ENCODE assay signal across 14 mouse cellular contexts in the genomic region with DNA sequence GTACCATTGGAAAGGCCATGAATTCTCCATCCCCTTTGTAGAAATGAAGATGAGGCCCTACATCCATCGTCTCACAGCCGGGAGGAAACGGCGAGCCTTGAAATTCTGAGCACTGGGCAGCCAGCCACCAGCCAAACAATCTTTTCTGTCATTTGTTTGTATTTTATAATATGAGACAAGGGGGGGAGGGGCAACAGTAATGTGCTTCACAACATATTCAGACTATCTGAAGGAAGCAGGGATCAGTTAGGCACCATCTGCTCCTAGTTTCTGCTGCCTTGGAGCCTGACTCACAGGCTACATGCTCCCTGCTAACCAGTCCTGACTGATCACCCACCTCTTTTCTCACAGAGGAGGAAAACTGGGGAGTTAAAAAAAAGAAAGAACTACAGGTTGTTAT.
DNase-seq lines count a peak whose midpoint lies in the region; ATAC-seq and TF ChIP-seq lines count a peak whose summit lies in the region.
"Had no signal": no experiment of that assay in that cellular context is flagged by ENCODE, and none has a peak within 500 bp of the region (broad histone marks: within the 10 kb centered on the region; RNA-seq: fewer than 3 reads in every experiment).

No protein-coding gene starts in this region.

- H3K9me3 ChIP-seq in embryonic facial prominence, embryonic 11.5 days (replicated peaks; ENCODE audit: control insufficient read depth, low read length): no peaks in the 10 kb centered on the region
- H3K9me3 ChIP-seq in embryonic facial prominence, embryonic 10.5 days: no peaks in the 10 kb centered on the region
- no peaks in the 10 kb centered on the region for H3K9me3 ChIP-seq in kidney, postnatal 0 days (replicated peaks; ENCODE audit: low read length)
- H3K9me3 ChIP-seq: G1E; hindbrain, embryonic 13.5 days; liver, embryonic 13.5 days; midbrain, embryonic 12.5 days; neural tube, embryonic 13.5 days had no signal

- H3K4me2 ChIP-seq in embryonic facial prominence, embryonic 11.5 days (ENCODE audit: low read depth, low read length): no peak overlapping the region
- no peak overlapping the region for H3K4me2 ChIP-seq in kidney, postnatal 0 days (ENCODE audit: low read length)
- H3K4me2 ChIP-seq: hindbrain, embryonic 13.5 days; liver, embryonic 13.5 days; midbrain, embryonic 12.5 days; neural tube, embryonic 13.5 days had no signal

- no peaks in the 10 kb centered on the region for H3K4me1 ChIP-seq in embryonic facial prominence, embryonic 11.5 days (ENCODE audit: control insufficient read depth, insufficient read depth, low read length)
- H3K4me1 ChIP-seq in embryonic facial prominence, embryonic 10.5 days: no peaks in the 10 kb centered on the region
- H3K4me1 ChIP-seq in kidney, postnatal 0 days (replicated peaks; ENCODE audit: insufficient read depth, low read length): no peaks in the 10 kb centered on the region
- H3K4me1 ChIP-seq: liver, embryonic 13.5 days; midbrain, embryonic 12.5 days; neural tube, embryonic 13.5 days had no signal

- no peaks in the 10 kb centered on the region for H3K27me3 ChIP-seq in embryonic facial prominence, embryonic 11.5 days (ENCODE audit: control insufficient read depth, insufficient read depth, low read length)
- H3K27me3 ChIP-seq in embryonic facial prominence, embryonic 10.5 days (replicated peaks; ENCODE audit: low read depth, poor library complexity, severe bottlenecking): no peaks in the 10 kb centered on the region
- H3K27me3 ChIP-seq in kidney, postnatal 0 days (ENCODE audit: insufficient read depth, low read length): no peaks in the 10 kb centered on the region
- H3K27me3 ChIP-seq: hindbrain, embryonic 13.5 days; liver, embryonic 13.5 days; midbrain, embryonic 12.5 days; neural tube, embryonic 13.5 days had no signal

- 81% methylated on average over 4 of the region's 4 CpGs for WGBS in embryonic facial prominence, embryonic 11.5 days
- WGBS in embryonic facial prominence, embryonic 10.5 days: 89% methylated on average over 4 of the region's 4 CpGs
- WGBS in kidney, postnatal 0 days: 67% methylated on average over 4 of the region's 4 CpGs

- no peak overlapping the region for H3K4me3 ChIP-seq in embryonic facial prominence, embryonic 11.5 days (ENCODE audit: low read depth, low read length)
- no peak overlapping the region for H3K4me3 ChIP-seq in embryonic facial prominence, embryonic 10.5 days
- no peak overlapping the region for H3K4me3 ChIP-seq in kidney, postnatal 0 days (replicated peaks; ENCODE audit: low read depth, low read length)
- H3K4me3 ChIP-seq: hindbrain, embryonic 13.5 days; liver, embryonic 13.5 days; midbrain, embryonic 12.5 days; neural tube, embryonic 13.5 days had no signal

- no peak for TF ChIP-seq CTCF in kidney, postnatal 0 days (IDR thresholded peaks at IDR 0.05; ENCODE audit: low read depth)

- no peak overlapping the region for H3K9ac ChIP-seq in embryonic facial prominence, embryonic 11.5 days (replicated peaks; ENCODE audit: low read length)
- H3K9ac ChIP-seq in kidney, postnatal 0 days (ENCODE audit: low read depth, low read length): no peak overlapping the region
- H3K9ac ChIP-seq: hindbrain, embryonic 13.5 days; liver, embryonic 13.5 days; midbrain, embryonic 12.5 days; neural tube, embryonic 13.5 days had no signal

- no peaks in the 10 kb centered on the region for H3K36me3 ChIP-seq in embryonic facial prominence, embryonic 11.5 days (replicated peaks; ENCODE audit: control insufficient read depth, insufficient read depth, low read depth, low read length)
- no peaks in the 10 kb centered on the region for H3K36me3 ChIP-seq in embryonic facial prominence, embryonic 10.5 days (replicated peaks)
- H3K36me3 ChIP-seq in kidney, postnatal 0 days (ENCODE audit: insufficient read depth, low read length): no peaks in the 10 kb centered on the region
- H3K36me3 ChIP-seq: G1E; hindbrain, embryonic 13.5 days; liver, embryonic 13.5 days; midbrain, embryonic 12.5 days; neural tube, embryonic 13.5 days had no signal

- no peak for ATAC-seq in embryonic facial prominence, embryonic 11.5 days (replicated peaks; ENCODE audit: insufficient number of reproducible peaks, low FRiP score, low TSS enrichment, low read depth)
- no peak for ATAC-seq in kidney, postnatal 0 days (replicated peaks; ENCODE audit: low FRiP score, low read depth)

- no peak overlapping the region for H3K27ac ChIP-seq in embryonic facial prominence, embryonic 11.5 days (replicated peaks; ENCODE audit: low read depth, low read length)
- no peak overlapping the region for H3K27ac ChIP-seq in embryonic facial prominence, embryonic 10.5 days (replicated peaks)
- H3K27ac ChIP-seq in kidney, postnatal 0 days: no peak overlapping the region
- H3K27ac ChIP-seq: hindbrain, embryonic 13.5 days; liver, embryonic 13.5 days; midbrain, embryonic 12.5 days; neural tube, embryonic 13.5 days had no signal

- DNase-seq in embryonic facial prominence, embryonic 11.5 days (ENCODE audit: low spot score): peak; percentile 29
- no peak for DNase-seq in embryonic facial prominence, embryonic 10.5 days (ENCODE audit: low spot score)
- DNase-seq in kidney, postnatal 0 days (ENCODE audit: low spot score): peak; percentile 10
- no peak for DNase-seq in kidney, adult 8-10 months
- DNase-seq in 3T3-L1 (ENCODE audit: low read depth, low spot score): peak; percentile 29
- DNase-seq in lung, adult 18-20 months: peak; percentile 33 to 66
- no peak for DNase-seq in thymus, postnatal 4 days
- DNase-seq in retina, postnatal 1 day: no peak
- DNase-seq: liver, embryonic 13.5 days; right cerebral cortex, postnatal 4 days had no signal

Comparison
In these comparisons a context has a peak if more than half of its experiments do, and no peak if none do; other contexts are left out.
1. DNase-seq: peak in embryonic facial prominence, embryonic 11.5 days (single experiment), kidney, postnatal 0 days (single experiment), 3T3-L1 (single experiment) and lung, adult 18-20 months (2 of 2); none in embryonic facial prominence, embryonic 10.5 days (single experiment), kidney, adult 8-10 months (0 of 2), thymus, postnatal 4 days (single experiment) and retina, postnatal 1 day (single experiment).